Mouse (Mus musculus) retina, adult 2 months (tissue): ENCODE measurements around the gene 1700013G24Rik.
"Not testable (repeated sequence)": the region's sequence is repeated elsewhere in the genome, so short reads cannot be mapped to it uniquely, and the experiment has no call there.

Source experiments
- DNase-seq: peaks from one replicate; pipeline ENCODE4 v3.0.0-alpha.2; 2012; ENCODE audit warnings: low read depth, low spot score

Gene 1700013G24Rik

GRCm38 (mm10) chr4:137453234-137453767, at the start of gene 1700013G24Rik:
Gene 1700013G24Rik, plus strand, starts transcription at chr4:137453284.
- DNase-seq = no peak

DNA sequence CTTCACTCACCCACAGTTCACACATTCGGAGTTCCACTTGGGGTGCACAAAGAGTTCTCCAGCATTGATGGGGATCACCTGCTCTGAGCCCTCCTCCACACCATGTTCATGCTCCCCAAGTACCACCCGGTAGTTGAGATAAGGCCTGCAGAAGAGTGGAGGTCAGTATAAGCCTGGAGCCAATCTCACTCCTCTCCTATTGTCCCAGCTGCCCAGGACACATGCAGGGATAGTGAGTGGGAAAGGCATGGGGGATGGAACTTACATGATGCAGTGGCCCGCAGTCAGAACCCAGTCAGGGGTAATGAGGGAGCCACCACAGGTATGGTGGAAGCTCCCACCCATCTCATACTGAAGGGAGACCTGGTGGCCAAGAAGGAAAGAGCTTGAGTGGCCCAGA, 47.5 kb upstream of the 1700013G24Rik start:
- no peak for DNase-seq

DNA sequence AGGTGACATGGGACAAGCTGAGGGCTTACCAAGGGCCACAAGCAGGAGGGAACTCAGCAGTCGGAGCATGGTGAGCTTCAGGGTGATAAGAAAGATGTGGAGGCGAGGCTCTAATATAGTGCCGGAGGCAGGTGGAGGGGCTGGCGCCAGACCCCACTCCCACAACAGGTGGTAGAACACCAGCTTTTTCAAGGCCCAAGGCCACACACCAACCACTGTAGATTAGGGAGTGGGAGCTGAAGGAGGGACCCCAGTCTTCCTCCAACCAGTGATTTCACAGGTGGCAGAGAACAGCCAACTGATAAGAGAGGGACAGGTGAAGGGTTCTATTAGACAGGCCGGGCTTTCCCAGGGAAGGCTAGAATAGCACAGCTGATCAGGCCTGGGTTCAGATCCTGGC, 43.4 kb upstream of the 1700013G24Rik start, which contains the start of gene Cela3a:
Gene Cela3a (minus strand): TSS at position 101 of the 400 bp plus-strand sequence.
- no peak for DNase-seq

DNA sequence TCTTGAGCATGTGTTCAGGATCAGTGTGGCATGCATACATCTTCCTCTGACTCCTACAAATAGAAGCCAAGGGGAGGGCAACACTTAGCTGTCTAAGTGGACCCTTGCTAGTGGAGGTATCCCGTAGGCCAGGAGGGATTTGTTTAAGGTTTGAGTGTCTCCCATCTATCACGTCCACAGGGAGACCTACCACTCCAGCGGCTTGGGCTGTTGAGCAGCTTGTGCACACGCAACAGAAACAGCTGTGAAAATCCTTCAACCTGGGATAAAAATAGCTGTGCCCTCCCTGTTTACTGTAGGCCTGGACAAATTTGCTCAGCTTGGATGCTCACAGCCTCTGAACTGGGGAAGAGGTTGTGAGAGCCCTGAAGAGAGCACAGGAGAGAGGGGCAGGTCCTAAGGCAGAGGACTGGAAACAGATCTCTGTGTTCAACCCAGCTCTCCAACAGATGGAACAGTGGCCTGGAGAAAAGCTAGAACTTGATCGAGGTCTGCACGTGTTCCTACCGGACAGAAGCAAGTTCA, 40.8 kb upstream of the 1700013G24Rik start:
- DNase-seq = not testable (repeated sequence)

- no peak for DNase-seq
These were observed 38.1 kb upstream of the 1700013G24Rik start for GRCm38 (mm10) chr4:137414936-137415335.

DNA sequence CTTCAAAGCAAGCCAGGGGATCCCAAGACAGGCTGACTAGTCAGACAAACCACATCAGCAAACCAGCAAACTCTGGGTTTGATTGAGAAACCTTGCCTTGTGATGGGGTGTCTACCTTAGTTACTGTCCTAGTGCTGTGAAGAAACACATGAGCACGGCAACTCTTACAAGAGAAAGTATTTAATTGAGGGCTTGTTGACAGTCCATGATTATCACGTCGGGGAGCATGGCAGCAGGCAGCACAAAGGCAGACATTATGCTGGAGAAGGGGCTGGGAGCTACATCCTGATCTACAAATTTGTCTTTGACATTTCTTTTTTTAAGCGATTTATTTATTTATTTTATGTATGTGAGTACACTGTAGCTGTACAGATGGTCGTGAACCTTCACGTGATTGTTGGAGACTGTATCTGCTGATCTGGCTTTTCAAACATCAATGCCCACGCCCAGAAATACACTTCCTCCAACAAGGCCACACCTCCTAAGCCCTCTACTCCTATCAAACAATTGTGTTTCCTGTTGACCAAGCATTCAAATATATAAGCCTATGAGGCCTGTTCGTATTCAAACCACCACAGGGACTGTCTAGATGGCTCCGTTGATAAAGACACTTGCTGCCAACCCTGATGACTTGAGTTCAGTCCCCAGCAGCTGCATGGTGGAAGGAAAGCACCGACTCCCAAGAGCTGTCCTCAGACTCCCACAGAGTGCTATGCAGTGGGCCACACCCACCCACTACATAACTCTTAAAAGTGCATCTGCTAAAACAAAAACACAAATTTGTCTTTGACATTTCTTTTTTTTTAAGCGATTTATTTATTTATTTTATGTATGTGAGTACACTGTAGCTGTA, 35.1 kb upstream of the 1700013G24Rik start:
- no peak for DNase-seq

DNA sequence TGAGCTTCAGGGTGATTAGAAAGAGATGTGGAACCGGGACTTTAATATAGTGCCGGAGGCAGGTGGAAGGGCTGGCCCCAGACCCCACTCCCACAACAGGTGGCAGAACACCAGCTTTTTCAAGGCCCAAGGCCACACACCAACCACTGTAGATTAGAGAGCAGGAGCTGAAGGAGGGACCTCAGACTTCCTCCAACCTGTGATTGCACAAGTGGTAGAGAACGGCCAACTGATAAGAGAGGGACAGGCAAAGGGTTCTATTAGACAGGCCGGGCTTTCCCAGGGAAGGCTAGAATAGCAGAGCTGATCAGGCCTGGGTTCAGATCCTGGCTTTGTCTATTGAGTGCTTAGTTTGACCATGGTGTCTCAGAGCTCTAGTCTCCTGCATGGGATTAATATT, 22.6 kb upstream of the 1700013G24Rik start, which contains the start of gene Cela3b:
Gene Cela3b (minus strand): TSS at position 39 of the 400 bp plus-strand sequence.
- no peak for DNase-seq

- not testable (repeated sequence) for DNase-seq
These were observed 20.2 kb upstream of the 1700013G24Rik start for GRCm38 (mm10) chr4:137432700-137433550.

- no peak for DNase-seq
These were observed 16.0 kb upstream of the 1700013G24Rik start for GRCm38 (mm10) chr4:137436979-137437669.

- no peak for DNase-seq
These were observed 14.2 kb upstream of the 1700013G24Rik start for GRCm38 (mm10) chr4:137438842-137439241.

GRCm38 (mm10) chr4:137441332-137441731, 11.8 kb upstream of the 1700013G24Rik start:
- no peak for DNase-seq

GRCm38 (mm10) chr4:137443625-137444024, 9.5 kb upstream of the 1700013G24Rik start:
- peak; percentile 34 for DNase-seq

GRCm38 (mm10) chr4:137445881-137446280, 7.2 kb upstream of the 1700013G24Rik start:
- no peak for DNase-seq

- DNase-seq = no peak
These were observed 5.5 kb upstream of the 1700013G24Rik start for GRCm38 (mm10) chr4:137447363-137448196.

DNA sequence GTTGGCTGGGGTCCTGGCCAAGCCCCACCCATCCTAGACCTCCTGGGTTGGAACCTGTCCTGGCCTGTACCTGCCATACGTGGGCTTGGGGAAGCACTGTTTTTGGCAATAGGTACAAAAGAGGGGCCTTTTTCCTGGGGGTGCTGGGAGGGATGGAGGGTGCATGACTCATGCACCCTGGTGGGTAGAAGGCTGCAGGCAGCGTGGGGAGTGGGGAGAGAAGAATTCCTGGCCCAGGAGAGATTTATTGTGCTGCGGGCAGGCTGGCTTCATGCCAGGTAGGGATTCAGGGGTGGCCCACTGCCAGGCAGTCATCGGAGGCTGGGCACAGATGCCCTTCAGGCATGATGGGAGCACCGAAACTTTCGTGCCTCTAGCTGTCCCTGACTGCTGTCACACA, 4.9 kb upstream of the 1700013G24Rik start:
- no peak for DNase-seq

DNA sequence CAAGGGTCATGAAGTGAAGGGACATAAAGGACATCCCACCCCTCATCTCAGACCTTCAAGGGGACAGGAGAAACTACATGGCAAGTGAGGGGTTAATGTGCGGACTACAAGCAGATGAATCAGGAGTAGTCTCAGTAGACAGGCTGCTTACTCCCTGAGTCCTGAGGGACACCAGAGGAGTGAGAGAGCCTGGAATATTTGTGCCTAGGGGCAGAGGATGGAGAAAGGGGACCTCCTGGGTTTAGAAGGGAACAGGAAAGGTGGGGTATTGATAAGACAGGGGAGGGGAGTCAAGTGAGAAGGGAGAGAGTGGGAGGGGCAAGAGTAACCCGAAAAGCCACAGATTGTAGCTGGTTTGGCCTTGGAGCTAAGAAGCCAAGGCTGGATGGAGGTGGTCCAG, 4.4 kb upstream of the 1700013G24Rik start:
- DNase-seq = no peak

DNA sequence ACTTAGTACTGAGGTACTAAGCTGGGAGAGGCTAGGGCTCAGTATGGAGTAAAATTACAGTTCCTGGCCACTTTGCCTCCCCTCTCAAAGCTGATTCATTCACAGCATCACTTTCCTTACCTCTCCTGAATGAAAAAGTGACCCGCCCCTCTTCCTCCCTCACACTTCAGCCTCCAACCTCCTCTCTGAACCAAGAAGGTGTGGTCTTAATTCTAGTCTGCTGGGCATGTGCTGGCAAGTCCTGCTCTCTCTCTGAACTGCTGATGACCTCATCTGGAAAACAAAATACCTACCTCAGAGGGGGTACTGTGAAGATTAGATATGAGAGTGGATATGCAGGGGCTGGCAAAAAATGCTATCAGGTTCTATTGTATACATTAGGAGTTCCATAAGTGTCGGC, 4.0 kb upstream of the 1700013G24Rik start:
- DNase-seq = no peak

- DNase-seq = no peak
These were observed 3.4 kb upstream of the 1700013G24Rik start for GRCm38 (mm10) chr4:137449715-137450114.

DNA sequence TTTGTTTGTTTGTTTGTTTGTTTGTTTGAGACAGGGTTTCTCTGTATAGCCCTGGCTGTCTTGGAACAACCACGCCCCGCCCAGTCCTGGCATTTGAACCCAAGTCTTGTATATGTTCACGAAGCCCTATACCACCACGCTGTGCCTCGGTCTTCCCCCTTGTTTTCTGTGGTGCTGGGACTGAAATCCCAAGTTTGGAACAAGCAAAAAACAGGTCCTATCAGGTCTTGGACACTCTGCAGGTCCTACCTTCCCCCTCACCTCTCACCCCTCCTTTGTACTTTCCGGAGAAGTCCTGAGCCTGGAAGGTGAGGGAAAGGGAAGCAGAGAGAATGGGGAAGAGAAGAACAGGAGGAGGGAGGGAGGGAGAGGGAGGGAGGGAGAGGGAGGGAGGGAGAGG, 894 bp upstream of the 1700013G24Rik start:
- no peak for DNase-seq

DNA sequence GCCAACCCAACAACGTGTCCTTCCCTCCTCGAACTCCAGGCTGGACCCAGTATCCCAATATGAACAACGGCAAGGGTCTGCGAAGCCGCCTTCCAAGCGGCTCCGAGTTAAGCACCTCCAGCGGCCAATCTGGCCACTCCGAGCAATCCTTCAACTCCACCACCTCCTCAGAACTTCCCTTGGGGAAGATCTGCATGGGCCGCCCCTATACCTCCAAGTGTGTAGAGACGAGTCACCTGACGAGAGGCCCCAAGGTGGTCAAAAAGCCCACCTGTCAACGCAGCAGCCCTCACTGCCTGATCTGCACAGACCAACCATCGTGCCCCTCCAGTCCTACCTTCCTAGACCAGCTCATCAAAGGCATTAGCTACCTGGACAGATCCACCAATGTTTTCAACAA, 1.5 kb downstream of the 1700013G24Rik start:
- no peak for DNase-seq
